Mouse (Mus musculus) CH12.LX (cell line): Measurements from ENCODE around the gene Ostc. TPM values are rescaled to one million over a fixed set of nuclear protein-coding genes. Genes with fewer than 3 reads are reported as not detected.

Source experiments
- DNase-seq: peaks from one replicate; pipeline ENCODE4 v3.0.0-alpha.2; 2013; ENCODE audit errors: extremely low read depth
- H3K27ac ChIP-seq: 2 replicates; pipeline ENCODE4 v1.5.1; 2012; ENCODE audit warnings: low read depth, mild to moderate bottlenecking, control low read depth, moderate library complexity; ENCODE audit not compliant: insufficient read depth
- H3K27me3 ChIP-seq: replicated peaks from 2 replicates; pipeline ENCODE3; 2012; ENCODE audit warnings: inconsistent platforms
- H3K36me3 ChIP-seq, 2 experiments: replicated peaks in 1 of 2; 2 replicates each; pipeline versions ENCODE3 to v1.6.1; 2012; ENCODE audit warnings: inconsistent platforms in 1 of 2, low read length in 1 of 2, mild to moderate bottlenecking in 1 of 2, mixed read lengths in 1 of 2, moderate library complexity in 1 of 2; ENCODE audit not compliant: control insufficient read depth in 1 of 2, insufficient read depth in 1 of 2
- H3K4me1 ChIP-seq, 2 experiments: 2 replicates each; pipeline ENCODE4 v1.6.1; 2012; ENCODE audit warnings: inconsistent platforms in 1 of 2, moderate library complexity in 1 of 2; ENCODE audit not compliant: insufficient read depth in 2 of 2, control insufficient read depth in 1 of 2
- H3K4me2 ChIP-seq: 2 replicates; pipeline ENCODE4 v1.6.1; 2012; ENCODE audit warnings: low read depth, mild to moderate bottlenecking, control low read depth; ENCODE audit not compliant: poor library complexity, insufficient read depth, severe bottlenecking
- H3K4me3 ChIP-seq, 3 experiments: fragments of 150-350 bp in 1 of 3; sonication (generic) in 1 of 3; replicated peaks in 1 of 3; 2 replicates each; pipeline versions ENCODE3 to v1.5.1; 2011 to 2012; ENCODE audit warnings: low read depth in 2 of 3, low read length in 2 of 3, mild to moderate bottlenecking in 2 of 3, moderate library complexity in 2 of 3, control low read depth in 1 of 3, improper control_type of control experiment in 1 of 3, inconsistent platforms in 1 of 3, mixed read lengths in 1 of 3; ENCODE audit not compliant: poor library complexity in 1 of 3
- H3K79me2 ChIP-seq: replicated peaks from 2 replicates; pipeline ENCODE4 v1.6.1; 2012; ENCODE audit warnings: mild to moderate bottlenecking, moderate library complexity; ENCODE audit not compliant: control insufficient read depth, poor library complexity, insufficient read depth, severe bottlenecking; ENCODE audit errors: extremely low read depth
- H3K9ac ChIP-seq: 2 replicates; pipeline ENCODE4 v1.6.1; 2012; ENCODE audit warnings: low read depth, mild to moderate bottlenecking, control low read depth, moderate library complexity; ENCODE audit not compliant: insufficient read depth
- H3K9me3 ChIP-seq: replicated peaks from 2 replicates; pipeline ENCODE3; 2012; ENCODE audit warnings: low read length, inconsistent platforms, mixed read lengths
- BHLHE40 ChIP-seq: IDR thresholded peaks from 2 replicates; pipeline ENCODE4 v1.6.1; 2011; ENCODE audit warnings: mild to moderate bottlenecking, low read depth, low read length, improper control_type of control experiment
- CHD1 ChIP-seq: IDR thresholded peaks from 2 replicates; pipeline ENCODE4 v1.6.1; 2012; ENCODE audit warnings: low read depth, low read length, improper control_type of control experiment, inconsistent platforms
- CTCF ChIP-seq, 2 experiments: IDR thresholded peaks in 1 of 2; conservative IDR thresholded peaks in 1 of 2; 2 replicates each; pipeline ENCODE4 v1.5.1; 2011 to 2012; ENCODE audit warnings: low read depth in 2 of 2, low read length in 2 of 2, improper control_type of control experiment in 1 of 2, inconsistent platforms in 1 of 2, mild to moderate bottlenecking in 1 of 2, moderate library complexity in 1 of 2
- E2F4 ChIP-seq: IDR thresholded peaks from 2 replicates; pipeline ENCODE4 v1.6.1; 2011; ENCODE audit warnings: low read depth, low read length, improper control_type of control experiment; ENCODE audit not compliant: insufficient replicate concordance
- ELF1 ChIP-seq: IDR thresholded peaks from 2 replicates; pipeline ENCODE4 v1.6.1; 2014; ENCODE audit warnings: low read depth, mild to moderate bottlenecking, inconsistent platforms, low read length, improper control_type of control experiment
- EP300 ChIP-seq: IDR thresholded peaks from 2 replicates; pipeline ENCODE4 v1.6.1; 2011; ENCODE audit warnings: low read length, improper control_type of control experiment
- ETS1 ChIP-seq: conservative IDR thresholded peaks from 2 replicates; pipeline ENCODE4 v1.6.1; 2012; ENCODE audit warnings: low read depth, mild to moderate bottlenecking, inconsistent platforms, low read length, improper control_type of control experiment, moderate library complexity
- GABPA ChIP-seq: IDR thresholded peaks from 2 replicates; pipeline ENCODE4 v1.6.1; 2012; ENCODE audit warnings: low read depth, low read length, improper control_type of control experiment, inconsistent platforms; ENCODE audit not compliant: insufficient replicate concordance
- JUN ChIP-seq: IDR thresholded peaks from 2 replicates; pipeline ENCODE4 v1.6.1; 2011; ENCODE audit warnings: low read depth, mild to moderate bottlenecking, low read length, improper control_type of control experiment, moderate library complexity; ENCODE audit not compliant: insufficient read depth
- JUND ChIP-seq: conservative IDR thresholded peaks from 2 replicates; pipeline ENCODE4 v1.6.1; 2011; ENCODE audit warnings: low read depth, low read length, improper control_type of control experiment
- MAFK ChIP-seq: IDR thresholded peaks from 2 replicates; pipeline ENCODE4 v1.6.1; 2011; ENCODE audit warnings: low read length, improper control_type of control experiment; ENCODE audit not compliant: insufficient replicate concordance
- MEF2A ChIP-seq: IDR thresholded peaks from 2 replicates; pipeline ENCODE4 v1.6.1; 2014; ENCODE audit warnings: low read depth, mild to moderate bottlenecking, inconsistent platforms, low read length, improper control_type of control experiment, borderline replicate concordance
- MYC ChIP-seq: IDR thresholded peaks from 2 replicates; pipeline ENCODE4 v1.6.1; 2011; ENCODE audit warnings: low read depth, mild to moderate bottlenecking, improper control_type of control experiment, low read length
- NRF1 ChIP-seq: IDR thresholded peaks from 2 replicates; pipeline ENCODE4 v1.6.1; 2014; ENCODE audit warnings: low read depth, mild to moderate bottlenecking, inconsistent platforms, low read length, improper control_type of control experiment, moderate library complexity
- SIN3A ChIP-seq: IDR thresholded peaks from 2 replicates; pipeline ENCODE4 v1.6.1; 2012; ENCODE audit warnings: low read length, improper control_type of control experiment, inconsistent platforms
- USF1 ChIP-seq: IDR thresholded peaks from 2 replicates; pipeline ENCODE4 v1.6.1; 2014; ENCODE audit warnings: low read depth, mild to moderate bottlenecking, inconsistent platforms, low read length, improper control_type of control experiment
- ZMIZ1 ChIP-seq: IDR thresholded peaks from 2 replicates; pipeline ENCODE4 v1.6.1; 2012; ENCODE audit warnings: low read depth, mild to moderate bottlenecking, inconsistent platforms, low read length, improper control_type of control experiment
- dilution Hi-C: fragments of 300-500 bp; cut with MboI; formaldehyde crosslinking; loops from 2 replicates; pipeline ENCODE4 v1.14.3; 2020; ENCODE audit warnings: low sequenced_read_pairs; ENCODE audit not compliant: extremely low pct_unique_long_range_greater_than_20kb, extremely low pct_ligation_motif_present
- in situ Hi-C: fragments of 300-500 bp; cut with MboI; formaldehyde crosslinking; loops from 3 replicates; pipeline ENCODE4 v1.14.3; 2019; ENCODE audit warnings: low sequenced_read_pairs, low pct_ligation_motif_present, low pct_unique_long_range_greater_than_20kb, mixed read lengths
- polyA plus RNA-seq: library from polyadenylated mRNA; unstranded; fragments of >175 nt; gene quantifications from 2 replicates; pipeline ENCODE4 v1.2.1, GENCODE M21; 2012; ENCODE audit warnings: low read depth; ENCODE audit not compliant: insufficient read length
- total RNA-seq, 2 experiments: library from RNA; depleted of rRNA; stranded (reverse); fragments of 300-350 nt in 1 of 2; fragments of >200 nt in 1 of 2; gene quantifications; 2 replicates each; pipeline ENCODE4 v1.2.3; 2012 to 2014

The Ostc gene
- total and polyA plus RNA-seq, 3 experiments, result 214 to 565 (median 237) TPM

DNA sequence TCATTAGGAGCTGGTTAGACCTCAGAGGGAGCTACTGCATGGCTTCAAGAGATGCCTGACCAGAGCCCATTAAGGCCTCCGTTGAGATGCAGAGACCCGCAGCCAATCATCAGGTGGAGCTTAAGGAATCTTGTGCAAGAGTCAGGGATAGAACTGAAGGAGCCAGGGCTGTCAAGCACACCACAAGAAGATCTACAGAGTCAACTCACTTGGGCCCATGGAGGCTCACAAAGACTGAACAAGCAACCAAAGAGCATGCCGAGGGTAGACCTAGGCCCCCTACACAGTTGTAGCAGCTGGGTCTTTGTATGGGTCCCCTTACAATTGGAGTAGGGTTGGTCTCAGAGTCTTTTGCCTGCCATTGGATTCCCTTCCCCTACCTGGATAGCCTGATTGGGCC is 46.7 kb downstream of the Ostc start:
- Histone ChIP-seq H3K36me3 (no peaks in the 10 kb centered on the region), H3K4me1 (no peaks in the 10 kb centered on the region), H3K4me3 (no peak overlapping the region), H3K27me3 (no peaks in the 10 kb centered on the region), H3K27ac (no peak overlapping the region), H3K9me3 (no peaks in the 10 kb centered on the region), H3K4me2 (no peak overlapping the region)
- DNase-seq, result no peak
- no peak for TF ChIP-seq MYC
- no peak for TF ChIP-seq ZMIZ1
- no peak for TF ChIP-seq GABPA
- no peak for TF ChIP-seq NRF1
- TF ChIP-seq, all 38 proteins: peak for 0
- dilution Hi-C loops (no loop called here), in situ Hi-C loops (no loop called here)
- Histone ChIP-seq H3K9ac (no peak overlapping the region), H3K79me2 (no peaks in the 10 kb centered on the region)

GRCm38 (mm10) chr3:130660619-130661018 is 48.6 kb downstream of the Ostc start:
- dilution Hi-C loops (no loop called here), in situ Hi-C loops (no loop called here)
- Histone ChIP-seq H3K9ac (no peak overlapping the region), H3K4me2 (no peak overlapping the region), H3K27me3 (no peaks in the 10 kb centered on the region), H3K79me2 (no peaks in the 10 kb centered on the region), H3K4me3 (no peak overlapping the region), H3K27ac (no peak overlapping the region), H3K36me3 (no peaks in the 10 kb centered on the region), H3K9me3 (no peaks in the 10 kb centered on the region), H3K4me1 (no peaks in the 10 kb centered on the region)
- TF ChIP-seq ETS1 (no peak), MYC (no peak), MEF2A (no peak), CHD1 (no peak), EP300 (no peak), MAFK (no peak), BHLHE40 (no peak), GABPA (no peak), SIN3A (no peak), E2F4 (no peak), USF1 (no peak), JUND (no peak), ZMIZ1 (no peak), CTCF (conservative IDR thresholded peaks at IDR 0.05 in 1 of 2, IDR thresholded peaks at IDR 0.05 in 1 of 2; ENCODE audit: low read depth in 2 of 2, low read length in 2 of 2) (no peak), JUN (no peak), ELF1 (no peak)
- DNase-seq, result no peak
